Mouse (Mus musculus) spleen, adult 2 months (tissue): ENCODE results near the gene Dpp6.

ENCODE experiments used
- CTCF ChIP-seq: fragments of 200-500 bp; IDR thresholded peaks from 2 replicates; pipeline ENCODE4 v1.5.1; 2011; ENCODE audit warnings: mild to moderate bottlenecking, inconsistent platforms; ENCODE audit not compliant: insufficient read depth, insufficient read length, insufficient replicate concordance; ENCODE audit errors: extremely low read depth
- POLR2A ChIP-seq: fragments of 200-500 bp; IDR thresholded peaks from 2 replicates; pipeline ENCODE4 v1.6.1; 2011; ENCODE audit warnings: low read depth, low read length, inconsistent platforms

- TF ChIP-seq CTCF (no peak), POLR2A (no peak)
Measured at GRCm38 (mm10) chr5:27621811-27622210, 804.8 kb downstream of the Dpp6 start.
